Mouse (Mus musculus): ENCODE data around the gene Syt9.

Syt9 gene

DNA sequence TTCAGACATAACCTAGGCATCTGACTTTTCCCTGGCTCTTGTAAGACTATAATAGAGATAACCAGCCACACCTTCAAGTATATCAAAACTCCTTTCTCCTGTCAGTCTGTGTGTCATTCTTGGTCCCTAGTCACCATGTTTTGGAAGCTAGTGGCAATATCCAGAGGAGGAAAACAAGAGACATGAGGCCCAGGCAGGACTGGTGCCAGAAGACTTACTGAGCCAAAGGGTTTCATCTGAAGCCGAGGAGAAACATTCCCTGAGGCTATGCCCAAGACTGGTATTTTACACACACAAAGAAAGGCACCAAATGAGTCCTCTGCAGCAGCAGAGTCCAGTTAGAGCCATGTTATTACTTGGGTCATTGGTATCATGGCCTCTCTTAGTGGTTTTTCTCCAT, 174.5 kb downstream of the Syt9 start:
- DNase-seq (ENCODE audit: low read depth) = no peak

- no peak for DNase-seq (ENCODE audit: low read depth)
Observed at GRCm38 (mm10) chr7:107547872-107548271, 177.3 kb downstream of the Syt9 start.

DNA sequence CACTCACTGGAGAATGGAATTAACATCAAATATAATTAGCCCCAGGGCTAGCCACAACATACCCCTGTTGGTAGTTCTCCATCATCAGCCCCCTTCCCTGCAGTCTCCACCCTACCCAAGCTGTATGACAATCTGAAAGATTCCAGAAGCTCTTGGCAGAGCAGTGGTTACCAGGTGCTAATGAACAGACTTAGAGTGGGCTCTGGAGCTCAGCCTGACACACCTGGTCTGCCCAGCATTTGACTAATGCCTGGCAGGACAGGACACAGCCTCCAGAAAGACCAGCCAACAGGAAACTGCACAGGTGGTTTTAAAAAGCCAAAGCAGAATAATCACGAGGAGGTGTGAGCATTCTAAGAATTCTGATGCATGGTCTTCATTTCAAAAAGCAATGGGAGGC, 182.9 kb downstream of the Syt9 start:
- no peak for DNase-seq (ENCODE audit: low read depth)

- peak; percentile 2 for DNase-seq (ENCODE audit: low read depth)
Observed at GRCm38 (mm10) chr7:107555906-107556305, 185.4 kb downstream of the Syt9 start.

GRCm38 (mm10) chr7:107560675-107561074, 190.1 kb downstream of the Syt9 start:
- no peak for DNase-seq (ENCODE audit: low read depth)

GRCm38 (mm10) chr7:107561584-107561983, 191.1 kb downstream of the Syt9 start:
- DNase-seq (ENCODE audit: low read depth) = no peak

DNA sequence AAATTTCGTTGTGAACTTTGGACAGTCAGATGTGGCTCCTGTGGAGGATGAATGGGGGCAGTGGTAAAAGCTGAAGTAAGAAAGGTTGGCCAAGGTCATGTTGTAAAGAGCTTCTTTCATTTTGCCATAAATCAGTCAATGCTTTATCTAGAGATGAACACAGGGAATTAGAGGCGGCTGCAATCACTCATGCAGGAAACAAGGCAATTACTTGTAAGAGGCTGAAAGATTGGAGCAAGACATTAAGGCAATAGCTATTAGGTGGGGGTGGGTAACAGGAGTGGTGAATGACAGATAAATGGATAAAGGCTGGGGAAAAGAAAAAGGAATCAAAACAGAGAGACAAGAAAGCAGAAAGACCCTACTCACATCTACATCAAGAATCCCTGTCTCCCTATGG, 193.2 kb downstream of the Syt9 start:
- DNase-seq (ENCODE audit: low read depth) = no peak

- peak; percentile 5 for DNase-seq (ENCODE audit: low read depth)
Observed at GRCm38 (mm10) chr7:107567261-107567671, 196.7 kb downstream of the Syt9 start, which contains the start of gene Olfml1. Olfml1 (plus strand) TSS chr7:107567446.

DNA sequence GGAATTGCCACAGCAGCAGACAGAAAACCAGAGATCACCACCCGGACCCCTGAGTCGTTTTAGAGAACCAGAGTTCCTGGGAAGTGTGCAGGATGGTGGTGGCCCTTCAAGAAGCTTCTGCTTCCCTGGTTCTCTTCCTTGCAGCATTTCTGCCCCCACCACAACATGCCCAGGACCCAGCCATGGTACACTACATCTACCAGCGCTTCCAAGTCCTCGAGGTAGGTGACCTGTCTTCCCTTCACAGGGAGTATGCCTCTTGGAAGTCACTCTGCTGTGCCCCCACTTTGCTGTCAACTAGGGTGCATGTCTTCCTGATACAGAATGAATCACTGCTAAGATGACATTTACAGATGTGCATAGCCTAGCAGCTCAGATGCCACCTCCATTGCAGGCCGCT, 197.1 kb downstream of the Syt9 start:
- DNase-seq (ENCODE audit: low read depth) = no peak

DNA sequence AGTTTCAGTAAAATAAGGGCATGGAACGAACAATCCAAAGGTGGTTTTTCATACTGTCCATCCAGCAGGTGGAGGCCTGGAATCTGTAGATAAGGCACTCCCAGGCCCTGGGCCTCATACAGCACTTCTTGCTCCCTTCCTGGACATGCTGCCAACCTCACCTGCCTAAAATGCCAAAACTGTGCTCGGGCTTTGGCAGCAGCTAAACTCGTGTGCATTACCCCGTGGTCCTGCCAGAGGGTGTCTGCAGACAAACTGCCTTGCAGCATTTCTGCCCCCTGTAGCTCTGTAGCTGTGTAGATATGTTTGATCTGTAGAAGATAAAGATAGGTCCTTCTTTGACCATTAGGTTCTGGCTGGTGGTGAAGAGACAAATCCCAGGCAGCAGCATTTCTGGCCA, 198.4 kb downstream of the Syt9 start:
- no peak for DNase-seq (ENCODE audit: low read depth)

DNA sequence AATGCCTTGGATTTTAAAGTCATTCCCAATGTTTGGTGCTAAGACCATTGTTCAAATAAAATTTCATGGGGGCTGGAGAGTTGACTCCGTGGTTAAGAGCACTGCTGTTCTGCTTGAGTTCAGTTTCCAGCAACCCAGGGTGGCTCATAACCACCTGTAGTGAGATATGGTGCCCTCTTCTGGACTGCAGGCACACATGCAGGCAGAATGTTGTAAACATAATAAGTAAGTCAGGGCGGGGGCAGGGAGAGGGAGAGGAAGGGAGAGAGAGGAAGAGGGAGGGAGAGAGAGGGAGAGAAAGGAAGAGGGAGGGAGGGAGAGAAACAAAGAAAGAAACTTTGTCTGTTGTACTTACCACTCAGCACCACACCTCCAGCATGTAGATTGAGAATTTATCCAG, 203.3 kb downstream of the Syt9 start:
- DNase-seq (ENCODE audit: low read depth) = no peak

DNA sequence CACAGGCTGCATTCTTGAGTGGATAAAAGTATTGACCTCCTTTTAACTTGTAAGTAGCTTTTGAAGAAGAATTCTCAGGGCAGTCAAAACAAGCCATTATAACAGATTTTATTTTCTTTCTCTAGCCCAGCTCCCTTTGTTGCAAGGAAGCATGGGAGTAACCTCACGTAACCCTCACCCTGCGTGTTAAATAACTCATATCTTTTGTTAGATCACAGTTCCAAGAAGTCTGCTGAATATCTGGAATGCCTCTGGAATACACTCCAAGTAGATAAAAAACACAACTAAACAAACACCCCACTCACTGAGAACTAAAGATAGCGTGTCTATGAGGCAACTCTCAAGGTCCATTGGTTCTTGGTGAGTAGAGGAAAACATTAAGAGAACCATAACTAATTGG, 203.7 kb downstream of the Syt9 start:
- DNase-seq (ENCODE audit: low read depth) = no peak

DNA sequence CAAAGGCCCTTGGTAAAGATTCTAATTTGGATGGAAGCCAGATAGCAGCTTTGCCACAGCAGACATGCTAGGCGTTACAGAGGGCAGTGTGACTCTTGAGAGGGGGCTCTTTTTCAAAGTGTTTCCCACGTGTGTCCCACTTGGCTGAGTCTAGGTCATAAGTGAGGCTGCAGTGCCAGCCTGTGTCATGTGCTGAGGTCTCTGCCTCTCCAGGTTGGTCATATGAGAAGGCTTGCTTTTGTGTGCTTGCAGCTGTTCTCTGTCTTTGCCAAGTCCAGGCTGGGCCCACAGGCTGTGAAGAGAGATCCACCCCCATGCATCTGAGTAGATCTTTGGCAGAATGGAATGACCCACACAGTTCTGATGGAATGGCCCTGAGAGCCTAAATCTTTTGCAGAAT, 222.1 kb downstream of the Syt9 start:
- no peak for DNase-seq (ENCODE audit: low read depth)

GRCm38 (mm10) chr7:107593904-107594303, 223.4 kb downstream of the Syt9 start:
- no peak for DNase-seq (ENCODE audit: low read depth)

DNA sequence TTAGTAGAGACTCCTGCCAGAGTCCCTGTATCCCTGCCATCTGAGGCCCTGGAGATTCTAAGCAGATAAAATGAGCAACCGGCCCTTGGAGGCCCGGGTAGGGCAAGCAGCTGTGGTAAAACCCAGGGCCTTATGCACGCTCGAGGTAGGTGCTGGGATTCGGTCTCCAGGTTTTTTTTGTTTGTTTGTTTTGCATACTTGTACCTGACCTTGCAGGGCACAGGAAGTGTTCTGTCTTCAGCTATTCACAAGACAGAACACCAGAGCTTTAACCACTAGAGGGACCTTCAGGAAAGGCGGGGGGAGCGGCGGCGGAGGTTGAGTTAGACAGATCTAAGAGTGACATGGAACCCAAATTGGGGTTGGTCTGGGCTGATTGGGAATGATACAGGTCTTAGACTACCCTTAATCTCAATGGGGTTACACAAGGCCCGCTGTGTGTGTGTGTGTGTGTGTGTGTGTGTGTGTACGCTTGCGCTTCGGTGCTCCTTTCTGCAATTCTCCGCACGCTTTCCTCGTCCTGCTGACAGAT, 223.9 kb downstream of the Syt9 start:
- no peak for DNase-seq (ENCODE audit: low read depth)

GRCm38 (mm10) chr7:107594857-107595402, 224.4 kb downstream of the Syt9 start, which contains the start of gene Ppfibp2:
Ppfibp2 (plus strand) TSS chr7:107595207.
- DNase-seq (ENCODE audit: low read depth) = no peak

DNA sequence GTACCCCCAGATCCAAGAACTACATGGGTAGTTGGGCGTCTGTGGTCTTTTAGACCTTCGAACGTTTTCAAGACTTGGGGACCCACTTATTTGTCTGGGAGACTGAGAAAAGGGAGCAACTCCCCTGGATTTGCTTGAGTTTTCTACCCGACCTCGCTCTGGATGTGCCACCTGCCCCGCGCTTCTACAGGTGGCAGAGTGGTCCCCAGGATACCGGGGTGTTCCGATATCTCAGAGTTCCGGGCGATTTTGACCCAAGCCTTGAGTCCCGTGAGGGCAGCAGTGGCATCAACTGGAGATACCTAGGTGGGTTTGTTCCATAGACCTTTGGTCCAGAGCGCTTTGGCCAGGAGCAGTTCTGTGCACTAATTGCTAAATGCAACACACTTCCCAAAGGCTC, 224.9 kb downstream of the Syt9 start:
- DNase-seq (ENCODE audit: low read depth) = no peak

DNA sequence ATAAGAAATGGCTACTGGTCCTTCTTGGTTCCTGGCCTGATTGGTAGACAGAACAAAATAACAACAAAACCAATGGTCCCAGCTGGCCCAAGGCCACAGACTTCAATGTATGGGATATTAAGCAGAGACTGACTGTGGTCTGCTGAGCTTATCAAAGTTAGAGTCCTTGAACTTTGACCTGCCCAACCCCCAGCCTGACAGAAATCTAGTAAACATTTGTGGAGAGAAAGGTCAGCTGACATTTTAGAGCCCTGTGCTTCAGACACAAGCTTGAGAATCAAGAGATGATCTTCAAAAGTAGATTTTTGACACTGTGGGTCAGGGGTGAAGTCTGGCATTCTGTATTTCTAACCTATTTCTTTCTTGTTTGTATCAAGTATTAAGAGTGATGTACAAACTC, 226.2 kb downstream of the Syt9 start:
- DNase-seq (ENCODE audit: low read depth) = no peak

DNA sequence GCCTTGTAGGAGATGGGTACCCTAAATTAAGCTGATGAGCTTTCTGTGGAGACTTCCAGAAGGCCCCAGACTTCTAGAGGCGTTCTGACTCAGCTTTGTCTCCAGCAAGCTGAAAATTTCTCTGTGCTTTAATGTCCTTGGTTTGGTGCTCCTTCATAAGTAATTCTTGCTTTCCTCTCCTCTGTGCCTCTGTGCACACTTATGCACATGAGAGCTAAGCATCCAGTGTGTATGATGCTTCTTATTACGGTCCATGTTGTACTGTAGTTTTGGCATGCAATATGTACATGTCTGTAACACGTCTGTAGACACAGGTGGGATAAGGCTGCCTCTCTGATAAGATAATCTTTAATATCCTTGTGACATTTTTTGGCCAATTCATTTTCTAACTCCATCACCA, 227.4 kb downstream of the Syt9 start:
- no peak for DNase-seq (ENCODE audit: low read depth)
